Mouse (Mus musculus) effector memory CD4-positive, alpha-beta T cell, adult 5 months (primary cell): ENCODE results near the gene Plaur. TPM values are rescaled to one million over a fixed set of nuclear protein-coding genes. Genes with fewer than 3 reads are reported as not detected.

Source experiments
- polyA plus RNA-seq: library from polyadenylated mRNA; unstranded; fragments of 100-300 nt; shearing (Covaris generic); gene quantifications from one replicate; pipeline ENCODE4 v1.2.1, GENCODE M21; 2017

The Plaur gene
- polyA plus RNA-seq, result 14.3 TPM

GRCm38 (mm10) chr7:24462388-24463319 is at the start of gene Plaur:
Plaur (plus strand) TSS chr7:24462484.

GRCm38 (mm10) chr7:24451855-24452311 is 10.4 kb upstream of the Plaur start, which contains the start of gene Irgc1:
Irgc1 (minus strand) TSS chr7:24452297.

GRCm38 (mm10) chr7:24481474-24482207 is 19.4 kb downstream of the Plaur start, which contains the start of gene Cadm4:
Cadm4 (plus strand) TSS chr7:24482023.

GRCm38 (mm10) chr7:24506838-24507725 is 44.8 kb downstream of the Plaur start, which contains the start of gene Zfp428:
Zfp428 (plus strand) TSS chr7:24507006.

DNA sequence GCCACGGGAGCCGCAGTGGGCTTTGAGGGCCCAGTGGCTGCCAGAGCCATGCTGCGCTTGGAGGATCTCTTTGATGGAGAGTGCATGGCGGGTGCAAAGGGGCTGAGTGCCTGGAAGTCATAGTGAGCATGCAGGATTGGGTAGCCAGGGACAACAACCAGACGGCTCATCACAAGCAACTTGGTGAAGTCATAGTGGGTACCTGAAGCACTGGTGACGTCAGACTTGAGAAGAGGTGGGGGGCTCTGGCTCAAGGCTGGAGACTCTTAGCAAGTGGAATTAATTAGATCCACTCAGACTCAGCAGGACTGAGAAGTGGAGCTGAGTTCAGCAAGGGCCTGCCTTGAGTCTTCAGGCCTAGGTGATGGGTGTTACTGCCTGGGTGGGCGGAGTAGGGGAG is 50.1 kb downstream of the Plaur start, which contains the start of gene AC161166.1:
Gene AC161166.1, minus strand, starts transcription at position 101 of the 400 bp plus-strand sequence.

Other genes with a start within 250 kb of the Plaur start
- gene Zfp109, start 224.9 kb upstream of the Plaur start, polyA plus RNA-seq, result 1.7 TPM
- gene Zfp108, start 207.7 kb upstream of the Plaur start, polyA plus RNA-seq, result not detected
- gene Zfp93, start 192.1 kb upstream of the Plaur start, polyA plus RNA-seq, result 2.9 TPM
- 12.8 TPM for gene Zfp61, start 161.3 kb upstream of the Plaur start, polyA plus RNA-seq
- 1.7 TPM for gene Zfp94, start 145.8 kb upstream of the Plaur start, polyA plus RNA-seq
- gene Tescl, start 128.5 kb upstream of the Plaur start, polyA plus RNA-seq, result not detected
- gene Lypd5, start 113.3 kb upstream of the Plaur start, polyA plus RNA-seq, result not detected
- gene Kcnn4, start 92.2 kb upstream of the Plaur start, polyA plus RNA-seq, result 179 TPM
- 54.1 TPM for gene Smg9, start 62.9 kb upstream of the Plaur start, polyA plus RNA-seq
- gene Irgc1, start 10.2 kb upstream of the Plaur start, polyA plus RNA-seq, result 0.70 TPM
- 0.40 TPM for gene Cadm4, start 19.5 kb downstream of the Plaur start, polyA plus RNA-seq
- gene Zfp428, start 44.5 kb downstream of the Plaur start, polyA plus RNA-seq, result 1.0 TPM
- not detected for gene AC161166.1, start 50.0 kb downstream of the Plaur start, polyA plus RNA-seq
- 3.6 TPM for gene Irgq, start 68.2 kb downstream of the Plaur start, polyA plus RNA-seq
- not detected for gene Pinlyp, start 83.6 kb downstream of the Plaur start, polyA plus RNA-seq
- 49.9 TPM for gene Xrcc1, start 83.8 kb downstream of the Plaur start, polyA plus RNA-seq
- gene Ethe1, start 125.1 kb downstream of the Plaur start, polyA plus RNA-seq, result 12.2 TPM
- gene Zfp575, start 125.2 kb downstream of the Plaur start, polyA plus RNA-seq, result 0.22 TPM
- gene Phldb3, start 148.3 kb downstream of the Plaur start, polyA plus RNA-seq, result 0.76 TPM
- gene Lypd3, start 174.1 kb downstream of the Plaur start, polyA plus RNA-seq, result not detected
- not detected for gene Tex101, start 214.2 kb downstream of the Plaur start, polyA plus RNA-seq
- not detected for gene BC049730, start 246.8 kb downstream of the Plaur start, polyA plus RNA-seq